Mouse (Mus musculus): ENCODE results near the gene Acap2. TPM values are rescaled to one million over a fixed set of nuclear protein-coding genes. Genes with fewer than 3 reads are reported as not detected.
A peak's percentile ranks its signal among the peaks of the same experiment; 100 is the strongest.

Gene Acap2
- polyA plus RNA-seq, 1 experiment from 2014 or later = 8.9 TPM

DNA sequence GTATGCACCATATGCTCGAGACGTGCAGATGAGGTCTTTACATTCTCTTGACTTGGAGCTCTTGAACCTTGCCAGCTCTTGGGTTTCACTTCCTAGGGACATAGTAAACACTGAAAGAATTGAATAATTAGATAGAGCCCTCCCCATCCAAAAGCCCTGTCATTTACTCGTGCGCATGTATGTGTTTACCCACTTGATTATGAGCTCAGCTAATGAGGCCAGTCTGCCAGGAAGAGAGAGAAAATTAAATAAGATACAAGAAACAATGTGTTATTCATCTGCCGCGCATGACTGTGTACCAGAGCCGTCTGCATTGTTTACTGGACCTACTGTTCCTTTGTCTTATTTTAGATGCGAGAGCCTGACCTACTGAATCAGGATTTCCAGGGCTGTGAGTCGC is 10.5 kb upstream of the Acap2 start:
- H3K27me3 ChIP-seq (ENCODE audit: control insufficient read depth, insufficient read depth, low read depth, low read length) = no peaks in the 10 kb centered on the region
- H3K4me1 ChIP-seq (ENCODE audit: control insufficient read depth, insufficient read depth, low read length) = no peaks in the 10 kb centered on the region
- ATAC-seq = no peak
- H3K9me3 ChIP-seq (replicated peaks; ENCODE audit: control insufficient read depth, low read length, poor library complexity, severe bottlenecking) = no peaks in the 10 kb centered on the region
- no peak overlapping the region for H3K4me2 ChIP-seq (ENCODE audit: low read length)
- H3K9ac ChIP-seq (ENCODE audit: low read depth, low read length) = no peak overlapping the region
- WGBS = 67% methylated on average over 9 of the region's 9 CpGs
- H3K27ac ChIP-seq (ENCODE audit: low read length) = no peak overlapping the region
- no peaks in the 10 kb centered on the region for H3K36me3 ChIP-seq (ENCODE audit: control insufficient read depth, insufficient read depth, low read length)
- H3K4me3 ChIP-seq (ENCODE audit: low read depth, low read length) = no peak overlapping the region

- Histone ChIP-seq H3K9ac (ENCODE audit: low read depth, low read length) (no peak overlapping the region), H3K27me3 (ENCODE audit: control insufficient read depth, insufficient read depth, low read depth, low read length) (no peaks in the 10 kb centered on the region), H3K9me3 (replicated peaks; ENCODE audit: control insufficient read depth, low read length, poor library complexity, severe bottlenecking) (no peaks in the 10 kb centered on the region), H3K4me1 (ENCODE audit: control insufficient read depth, insufficient read depth, low read length) (no peaks in the 10 kb centered on the region), H3K4me3 (ENCODE audit: low read depth, low read length) (no peak overlapping the region), H3K27ac (ENCODE audit: low read length) (no peak overlapping the region), H3K4me2 (ENCODE audit: low read length) (no peak overlapping the region), H3K36me3 (ENCODE audit: control insufficient read depth, insufficient read depth, low read length) (no peaks in the 10 kb centered on the region)
- WGBS = 77% methylated on average over 4 of the region's 4 CpGs
- no peak for ATAC-seq
These were observed 9.4 kb upstream of the Acap2 start for GRCm38 (mm10) chr16:31210453-31210852.

DNA sequence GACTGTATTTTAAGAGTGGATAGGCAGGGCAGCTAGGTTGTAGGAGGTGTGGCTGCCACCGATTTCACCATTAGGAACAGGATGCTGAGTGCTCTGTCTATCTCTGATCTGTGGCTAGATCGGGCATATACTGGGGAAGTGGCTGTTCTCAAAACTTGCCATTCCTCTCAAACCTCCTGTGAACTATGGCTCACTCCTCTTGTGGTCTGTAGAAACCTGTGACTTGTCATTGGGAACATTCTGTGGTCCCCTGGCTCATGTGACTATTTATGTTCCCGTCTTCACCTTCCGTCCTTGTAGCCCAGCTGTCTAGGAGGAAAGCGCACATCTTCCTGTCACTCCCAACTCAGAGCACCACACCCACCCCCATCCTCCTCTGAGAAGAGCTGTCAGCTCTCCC is 8.9 kb upstream of the Acap2 start:
- Histone ChIP-seq H3K4me3 (ENCODE audit: low read depth, low read length) (no peak overlapping the region), H3K4me2 (ENCODE audit: low read length) (no peak overlapping the region), H3K4me1 (ENCODE audit: control insufficient read depth, insufficient read depth, low read length) (no peaks in the 10 kb centered on the region), H3K36me3 (ENCODE audit: control insufficient read depth, insufficient read depth, low read length) (no peaks in the 10 kb centered on the region), H3K27ac (ENCODE audit: low read length) (no peak overlapping the region), H3K9ac (ENCODE audit: low read depth, low read length) (no peak overlapping the region), H3K9me3 (replicated peaks; ENCODE audit: control insufficient read depth, low read length, poor library complexity, severe bottlenecking) (no peaks in the 10 kb centered on the region), H3K27me3 (ENCODE audit: control insufficient read depth, insufficient read depth, low read depth, low read length) (no peaks in the 10 kb centered on the region)
- ATAC-seq = no peak
- 84% methylated on average over 5 of the region's 5 CpGs for WGBS

DNA sequence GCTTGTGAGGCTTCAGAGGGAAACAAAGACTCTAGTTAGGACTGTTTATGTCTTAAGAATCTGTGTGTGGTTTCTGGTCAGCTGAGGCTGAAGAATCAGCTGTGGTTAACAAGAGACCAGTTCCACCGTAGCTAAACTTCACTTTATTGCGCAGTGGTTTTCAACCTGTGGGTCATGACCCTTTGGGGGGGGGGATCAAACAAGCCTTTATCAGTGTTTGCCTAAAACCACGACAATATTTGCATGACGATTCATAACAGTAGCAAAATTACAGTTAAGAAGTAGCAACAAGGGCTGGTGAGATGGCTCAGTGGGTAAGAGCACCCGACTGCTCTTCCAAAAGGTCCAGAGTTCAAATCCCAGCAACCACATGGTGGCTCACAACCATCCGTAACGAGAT is 4.7 kb upstream of the Acap2 start:
- H3K9ac ChIP-seq (ENCODE audit: low read depth, low read length) = no peak overlapping the region
- H3K9me3 ChIP-seq (replicated peaks; ENCODE audit: control insufficient read depth, low read length, poor library complexity, severe bottlenecking) = no peaks in the 10 kb centered on the region
- no peaks in the 10 kb centered on the region for H3K36me3 ChIP-seq (ENCODE audit: control insufficient read depth, insufficient read depth, low read length)
- no peak for ATAC-seq
- WGBS = 92% methylated on average over 5 of the region's 7 CpGs
- H3K4me1 ChIP-seq (ENCODE audit: control insufficient read depth, insufficient read depth, low read length) = peaks cover 4% of the 10 kb centered on the region; the same call in 1 of the 2 replicates
- H3K27me3 ChIP-seq (ENCODE audit: control insufficient read depth, insufficient read depth, low read depth, low read length) = no peaks in the 10 kb centered on the region
- no peak overlapping the region for H3K27ac ChIP-seq (ENCODE audit: low read length)
- no peak overlapping the region for H3K4me3 ChIP-seq (ENCODE audit: low read depth, low read length)
- no peak overlapping the region for H3K4me2 ChIP-seq (ENCODE audit: low read length)

DNA sequence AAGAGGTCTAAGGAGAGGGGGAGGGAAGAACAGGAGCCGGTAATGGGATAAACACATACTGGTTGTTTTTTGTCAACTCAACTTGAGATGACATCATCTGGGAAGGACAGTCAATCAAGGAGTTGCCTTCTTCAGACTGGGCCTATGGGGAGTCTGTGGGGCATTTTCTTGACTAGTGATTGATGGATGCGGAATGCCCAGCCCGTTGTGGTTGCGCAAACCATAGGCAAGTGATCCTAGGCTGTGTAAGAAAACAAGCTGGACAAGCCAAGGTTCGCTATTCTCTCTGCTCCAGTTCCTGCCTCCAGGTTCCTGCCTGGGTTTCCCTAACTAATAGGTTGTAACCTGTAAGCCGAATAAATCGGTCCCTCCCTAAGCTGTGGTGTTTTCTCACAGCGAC is 4.1 kb upstream of the Acap2 start:
- H3K9ac ChIP-seq (ENCODE audit: low read depth, low read length) = no peak overlapping the region
- ATAC-seq = no peak
- no peak overlapping the region for H3K4me3 ChIP-seq (ENCODE audit: low read depth, low read length)
- no peak overlapping the region for H3K27ac ChIP-seq (ENCODE audit: low read length)
- H3K9me3 ChIP-seq (replicated peaks; ENCODE audit: control insufficient read depth, low read length, poor library complexity, severe bottlenecking) = no peaks in the 10 kb centered on the region
- no peaks in the 10 kb centered on the region for H3K27me3 ChIP-seq (ENCODE audit: control insufficient read depth, insufficient read depth, low read depth, low read length)
- H3K36me3 ChIP-seq (ENCODE audit: control insufficient read depth, insufficient read depth, low read length) = no peaks in the 10 kb centered on the region
- no peak overlapping the region for H3K4me2 ChIP-seq (ENCODE audit: low read length)
- H3K4me1 ChIP-seq (ENCODE audit: control insufficient read depth, insufficient read depth, low read length) = peaks cover 4% of the 10 kb centered on the region; the same call in 1 of the 2 replicates
- WGBS = 95% methylated on average over 8 of the region's 8 CpGs

DNA sequence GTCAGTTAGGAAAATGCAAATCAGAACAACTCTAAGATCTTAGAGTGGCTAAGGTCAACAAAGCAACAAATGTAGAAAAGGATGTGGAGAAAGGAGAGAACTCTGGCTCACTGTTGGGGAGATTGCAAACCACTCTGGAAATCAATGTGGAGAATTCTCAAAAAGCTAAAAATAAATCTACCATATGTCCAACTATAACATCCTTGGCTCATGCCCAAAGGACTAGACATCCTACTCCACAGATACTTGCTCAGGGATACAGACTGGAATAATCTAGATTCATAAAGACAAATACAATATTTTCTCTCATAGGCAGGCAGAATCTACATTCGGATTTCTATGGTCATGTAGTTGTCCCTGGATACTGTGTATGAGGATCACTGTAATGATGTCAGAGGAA is 3.2 kb upstream of the Acap2 start:
- Histone ChIP-seq H3K9me3 (replicated peaks; ENCODE audit: control insufficient read depth, low read length, poor library complexity, severe bottlenecking) (no peaks in the 10 kb centered on the region), H3K4me3 (ENCODE audit: low read depth, low read length) (no peak overlapping the region), H3K27me3 (ENCODE audit: control insufficient read depth, insufficient read depth, low read depth, low read length) (no peaks in the 10 kb centered on the region), H3K4me1 (ENCODE audit: control insufficient read depth, insufficient read depth, low read length) (peaks cover 11% of the 10 kb centered on the region), H3K27ac (ENCODE audit: low read length) (no peak overlapping the region), H3K4me2 (ENCODE audit: low read length) (no peak overlapping the region), H3K36me3 (ENCODE audit: control insufficient read depth, insufficient read depth, low read length) (no peaks in the 10 kb centered on the region), H3K9ac (ENCODE audit: low read depth, low read length) (no peak overlapping the region)
- 78% methylated on average over 1 of the region's 1 CpGs for whole genome bisulfite sequencing
- ATAC-seq = no peak

GRCm38 (mm10) chr16:31201704-31202103 is 659 bp upstream of the Acap2 start:
- WGBS = 81% methylated on average over 2 of the region's 2 CpGs
- Histone ChIP-seq H3K27me3 (ENCODE audit: control insufficient read depth, insufficient read depth, low read depth, low read length) (no peaks in the 10 kb centered on the region), H3K9me3 (replicated peaks; ENCODE audit: control insufficient read depth, low read length, poor library complexity, severe bottlenecking) (no peaks in the 10 kb centered on the region), H3K9ac (ENCODE audit: low read depth, low read length) (no peak overlapping the region), H3K4me3 (ENCODE audit: low read depth, low read length) (no peak overlapping the region), H3K4me2 (ENCODE audit: low read length) (peak overlapping the region; percentile 75), H3K4me1 (ENCODE audit: control insufficient read depth, insufficient read depth, low read length) (peaks cover 17% of the 10 kb centered on the region), H3K27ac (ENCODE audit: low read length) (peak overlapping the region; percentile 95; the same call in 1 of the 2 replicates), H3K36me3 (ENCODE audit: control insufficient read depth, insufficient read depth, low read length) (no peaks in the 10 kb centered on the region)
- ATAC-seq = no peak; the same call in 1 of the 2 replicates

DNA sequence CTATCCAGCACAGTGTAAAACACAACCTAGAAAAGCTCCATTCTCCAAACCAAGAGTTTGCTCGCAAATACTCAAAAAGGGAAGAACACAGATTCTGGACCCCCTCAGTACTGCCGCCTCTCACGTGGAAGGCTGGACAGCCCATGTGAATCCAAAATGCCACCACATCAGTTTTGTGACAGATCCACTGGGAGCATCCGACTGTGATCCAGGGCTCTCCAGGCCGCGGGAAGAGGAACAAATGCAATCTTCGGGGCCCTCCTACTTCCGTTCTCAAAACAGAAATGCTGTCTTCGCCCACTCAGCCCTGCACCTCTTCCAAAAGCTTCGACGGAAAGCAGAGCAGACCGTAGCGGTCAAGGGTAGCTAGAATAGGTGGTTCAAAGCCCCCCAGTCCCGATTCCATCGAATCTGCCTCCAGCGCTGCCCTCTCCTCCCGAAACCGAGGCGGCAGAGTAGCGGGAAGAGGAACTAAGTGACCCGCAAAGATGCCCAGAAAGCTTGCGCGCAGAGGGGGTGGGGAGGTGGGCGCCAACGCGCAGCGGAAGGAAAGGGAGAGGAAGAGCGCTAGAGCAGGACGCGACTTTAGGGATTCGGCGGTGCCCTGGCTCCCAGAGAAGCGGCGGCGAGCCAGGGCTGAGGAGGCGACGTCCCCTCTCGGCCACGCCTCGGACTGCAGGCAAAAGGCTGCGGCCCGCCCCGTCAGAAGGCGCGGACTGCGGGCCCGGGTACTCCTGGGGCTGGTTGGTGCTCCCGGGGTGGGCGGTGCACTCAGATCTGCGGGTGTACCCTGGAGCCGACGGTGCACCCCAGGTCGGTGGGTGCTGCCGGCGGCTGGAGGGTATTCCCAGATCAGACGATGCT is 887 bp downstream of the Acap2 start:
- peak; percentile 27 for ATAC-seq
- Histone ChIP-seq H3K4me3 (ENCODE audit: low read depth, low read length) (peak overlapping the region; percentile 97), H3K9ac (ENCODE audit: low read depth, low read length) (peak overlapping the region; percentile 96), H3K27ac (ENCODE audit: low read length) (peak overlapping the region; percentile 95), H3K27me3 (ENCODE audit: control insufficient read depth, insufficient read depth, low read depth, low read length) (no peaks in the 10 kb centered on the region), H3K4me1 (ENCODE audit: control insufficient read depth, insufficient read depth, low read length) (peaks cover 17% of the 10 kb centered on the region), H3K36me3 (ENCODE audit: control insufficient read depth, insufficient read depth, low read length) (no peaks in the 10 kb centered on the region), H3K4me2 (ENCODE audit: low read length) (peak overlapping the region; percentile 75), H3K9me3 (replicated peaks; ENCODE audit: control insufficient read depth, low read length, poor library complexity, severe bottlenecking) (no peaks in the 10 kb centered on the region)
- whole genome bisulfite sequencing = under 1% methylated on average over 56 of the region's 56 CpGs

DNA sequence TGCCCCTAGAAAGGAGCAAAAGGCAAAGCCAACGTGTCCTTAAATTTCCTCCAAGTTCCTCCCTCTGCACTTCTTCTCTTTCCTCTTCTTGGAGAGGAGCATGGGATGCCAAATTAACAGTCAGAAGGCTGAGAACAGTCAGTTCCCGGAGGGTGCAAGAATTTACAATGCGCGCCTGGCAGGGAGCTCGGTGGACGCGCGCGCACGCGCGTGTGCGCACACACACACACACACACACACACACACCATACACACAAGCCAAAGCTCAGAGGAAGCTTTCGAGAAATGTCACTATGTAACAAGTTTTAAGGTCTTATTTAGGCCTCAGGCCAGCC is 1.5 kb downstream of the Acap2 start:
- no peak for ATAC-seq
- Histone ChIP-seq H3K9me3 (replicated peaks; ENCODE audit: control insufficient read depth, low read length, poor library complexity, severe bottlenecking) (no peaks in the 10 kb centered on the region), H3K4me2 (ENCODE audit: low read length) (peak overlapping the region; percentile 75), H3K27ac (ENCODE audit: low read length) (peak overlapping the region; percentile 95), H3K4me3 (ENCODE audit: low read depth, low read length) (peak overlapping the region; percentile 97), H3K27me3 (ENCODE audit: control insufficient read depth, insufficient read depth, low read depth, low read length) (no peaks in the 10 kb centered on the region), H3K36me3 (ENCODE audit: control insufficient read depth, insufficient read depth, low read length) (no peaks in the 10 kb centered on the region), H3K4me1 (ENCODE audit: control insufficient read depth, insufficient read depth, low read length) (peaks cover 17% of the 10 kb centered on the region), H3K9ac (ENCODE audit: low read depth, low read length) (peak overlapping the region; percentile 96)
- WGBS = under 1% methylated on average over 14 of the region's 14 CpGs

Measured in midbrain, embryonic 16.5 days (tissue).